Mouse (Mus musculus): ENCODE data around the gene Lamp3. TPM values are rescaled to one million over a fixed set of nuclear protein-coding genes. Genes with fewer than 3 reads are reported as not detected.
A peak's percentile ranks its signal among the peaks of the same experiment; 100 is the strongest.
"Not testable (repeated sequence)": the region's sequence is repeated elsewhere in the genome, so short reads cannot be mapped to it uniquely, and the experiment has no call there.

Lamp3 gene
- total RNA-seq (2014; fragmentation: Nextera tagmentation) (not detected in 2 replicates), total RNA-seq (2017) (0.06 and 0.16 TPM in 2 replicates), polyA plus RNA-seq (2012) (not detected in 2 replicates)

DNA sequence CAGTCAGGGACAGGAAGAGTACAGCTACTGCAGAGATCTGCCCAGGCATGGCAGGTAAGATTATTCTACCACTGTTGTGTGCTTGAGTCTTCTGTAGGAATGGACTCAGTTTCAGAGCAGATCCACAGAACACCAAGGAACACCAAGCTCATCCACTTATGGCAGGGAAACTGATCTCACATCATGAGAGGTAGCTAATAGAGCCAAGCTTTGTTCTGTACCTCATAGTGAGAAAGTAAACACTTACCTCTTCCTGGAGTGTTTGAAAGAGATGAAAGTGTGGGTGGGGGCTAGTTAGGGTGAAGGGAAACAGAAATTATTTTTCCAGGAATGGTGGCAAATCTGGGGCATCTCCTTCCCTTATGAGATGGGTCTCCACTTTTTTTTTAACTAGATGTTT is at the start of gene Lamp3:
Gene Lamp3, minus strand, starts transcription at position 160 of the 400 bp plus-strand sequence.
- TF ChIP-seq POLR2AphosphoS5 (IDR thresholded peaks at IDR 0.05; ENCODE audit: insufficient replicate concordance, low read depth, low read length) (no peak), GATA2 (IDR thresholded peaks at IDR 0.05; ENCODE audit: borderline replicate concordance, low read depth, low read length) (no peak), CTCF (IDR thresholded peaks at IDR 0.05; ENCODE audit: low read depth, low read length) (no peak), TAL1 (conservative IDR thresholded peaks at IDR 0.05; ENCODE audit: low read depth, low read length) (no peak), GATA1 (IDR thresholded peaks at IDR 0.05; ENCODE audit: borderline replicate concordance, low read length) (no peak)
- no peaks in the 10 kb centered on the region for H3K36me3 ChIP-seq (replicated peaks)
- H3K9me3 ChIP-seq (replicated peaks): no peaks in the 10 kb centered on the region
- H3K4me3 ChIP-seq (ENCODE audit: low read depth, low read length): no peak within 1 kb of the TSS
- DNase-seq (ENCODE audit: low spot score) (no peak), ATAC-seq (ENCODE audit: extremely low read depth, insufficient number of reproducible peaks, low FRiP score, poor library complexity, severe bottlenecking) (no peak)
- no peaks in the 10 kb centered on the region for H3K4me1 ChIP-seq (ENCODE audit: insufficient read depth, low read depth, low read length)
- no peaks in the 10 kb centered on the region for H3K27me3 ChIP-seq (ENCODE audit: insufficient read depth, low read length)

GRCm38 (mm10) chr16:19732896-19733295 is 26.7 kb upstream of the Lamp3 start:
- TF ChIP-seq GATA1 (IDR thresholded peaks at IDR 0.05; ENCODE audit: borderline replicate concordance, low read length) (no peak), TAL1 (conservative IDR thresholded peaks at IDR 0.05; ENCODE audit: low read depth, low read length) (no peak), POLR2AphosphoS5 (IDR thresholded peaks at IDR 0.05; ENCODE audit: insufficient replicate concordance, low read depth, low read length) (no peak), CTCF (IDR thresholded peaks at IDR 0.05; ENCODE audit: low read depth, low read length) (no peak)
- Histone ChIP-seq H3K9me3 (replicated peaks) (no peaks in the 10 kb centered on the region), H3K4me1 (ENCODE audit: insufficient read depth, low read depth, low read length) (no peaks in the 10 kb centered on the region), H3K36me3 (replicated peaks) (no peaks in the 10 kb centered on the region), H3K27me3 (ENCODE audit: insufficient read depth, low read length) (no peaks in the 10 kb centered on the region), H3K4me3 (ENCODE audit: low read depth, low read length) (no peak overlapping the region)
- DNase-seq (ENCODE audit: low spot score): peak; percentile 5
- ATAC-seq (ENCODE audit: extremely low read depth, insufficient number of reproducible peaks, low FRiP score, poor library complexity, severe bottlenecking): no peak

DNA sequence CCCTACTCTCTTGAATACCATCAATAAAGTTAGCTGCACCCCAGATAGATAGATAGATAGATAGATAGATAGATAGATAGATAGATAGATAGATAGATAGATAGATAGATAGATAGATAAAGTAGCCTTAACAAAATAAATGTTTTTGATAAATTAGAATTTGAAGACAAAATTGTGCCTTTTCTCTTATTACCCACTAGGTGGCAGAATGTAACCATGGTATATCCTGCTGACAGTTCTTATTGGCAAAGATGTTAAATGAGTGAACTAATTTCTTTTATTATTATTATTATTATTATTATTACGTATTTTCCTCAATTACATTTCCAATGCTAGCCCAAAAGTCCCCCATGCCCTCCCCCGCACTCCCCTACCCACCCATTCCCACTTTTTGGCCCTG is 18.0 kb upstream of the Lamp3 start:
- not testable (repeated sequence) for H3K9me3 ChIP-seq (replicated peaks); H3K27me3 ChIP-seq (ENCODE audit: insufficient read depth, low read length); DNase-seq (ENCODE audit: low spot score); H3K36me3 ChIP-seq (replicated peaks); ATAC-seq (ENCODE audit: extremely low read depth, insufficient number of reproducible peaks, low FRiP score, poor library complexity, severe bottlenecking); H3K4me3 ChIP-seq (ENCODE audit: low read depth, low read length); H3K4me1 ChIP-seq (ENCODE audit: insufficient read depth, low read depth, low read length)

DNA sequence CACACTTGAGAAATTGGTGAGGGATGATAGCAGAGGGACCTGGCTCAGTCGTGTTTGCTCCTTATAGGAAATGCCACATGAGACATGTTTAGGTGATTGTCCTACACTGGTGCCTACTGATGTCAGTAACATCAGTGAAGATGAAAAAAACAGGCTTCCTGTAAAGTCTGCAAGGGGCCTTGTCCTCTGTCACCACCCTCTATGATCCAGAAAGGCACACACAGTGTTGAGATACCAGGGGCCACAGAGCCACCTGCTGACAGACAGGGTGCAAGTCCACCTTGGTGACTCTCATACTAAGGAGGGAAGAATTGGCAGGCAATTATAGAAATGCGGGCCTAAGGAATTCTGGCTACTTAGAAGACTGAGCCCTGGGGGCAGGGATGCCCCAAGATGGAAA is 14.8 kb upstream of the Lamp3 start:
- no peak for ATAC-seq (ENCODE audit: extremely low read depth, insufficient number of reproducible peaks, low FRiP score, poor library complexity, severe bottlenecking)
- Histone ChIP-seq H3K9me3 (replicated peaks) (no peaks in the 10 kb centered on the region), H3K27me3 (ENCODE audit: insufficient read depth, low read length) (peaks cover 3% of the 10 kb centered on the region; the same call in 1 of the 2 replicates), H3K4me3 (ENCODE audit: low read depth, low read length) (no peak overlapping the region), H3K36me3 (replicated peaks) (no peaks in the 10 kb centered on the region), H3K4me1 (ENCODE audit: insufficient read depth, low read depth, low read length) (no peaks in the 10 kb centered on the region; the same call in 1 of the 2 replicates)
- TF ChIP-seq POLR2AphosphoS5 (IDR thresholded peaks at IDR 0.05; ENCODE audit: insufficient replicate concordance, low read depth, low read length) (no peak), GATA2 (IDR thresholded peaks at IDR 0.05; ENCODE audit: borderline replicate concordance, low read depth, low read length) (no peak), CTCF (IDR thresholded peaks at IDR 0.05; ENCODE audit: low read depth, low read length) (no peak), GATA1 (IDR thresholded peaks at IDR 0.05; ENCODE audit: borderline replicate concordance, low read length) (no peak), TAL1 (conservative IDR thresholded peaks at IDR 0.05; ENCODE audit: low read depth, low read length) (no peak)
- DNase-seq (ENCODE audit: low spot score): no peak

DNA sequence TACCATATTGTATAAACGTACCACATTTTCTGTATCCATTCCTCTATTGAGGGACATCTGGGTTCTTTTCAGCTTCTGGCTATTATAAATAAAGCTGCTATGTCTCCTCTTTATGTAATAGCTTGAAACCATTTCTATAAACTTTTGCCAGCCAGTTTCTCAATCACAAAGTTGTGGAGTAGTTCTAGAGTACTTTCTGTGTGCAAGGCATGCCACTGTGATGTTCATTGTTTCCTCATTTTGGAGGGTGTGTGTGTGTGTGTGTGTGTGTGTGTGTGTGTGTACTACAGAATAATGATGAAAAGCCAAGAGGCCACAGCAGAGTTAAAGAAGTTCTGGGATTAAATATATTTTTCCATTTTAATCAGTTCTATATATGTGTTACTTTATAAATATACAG is 1.2 kb upstream of the Lamp3 start:
- TF ChIP-seq GATA2 (IDR thresholded peaks at IDR 0.05; ENCODE audit: borderline replicate concordance, low read depth, low read length): no peak
- no peak for TF ChIP-seq TAL1 (conservative IDR thresholded peaks at IDR 0.05; ENCODE audit: low read depth, low read length)
- TF ChIP-seq GATA1 (IDR thresholded peaks at IDR 0.05; ENCODE audit: borderline replicate concordance, low read length): no peak
- TF ChIP-seq POLR2AphosphoS5 (IDR thresholded peaks at IDR 0.05; ENCODE audit: insufficient replicate concordance, low read depth, low read length): no peak
- TF ChIP-seq CTCF (IDR thresholded peaks at IDR 0.05; ENCODE audit: low read depth, low read length): no peak
- H3K9me3 ChIP-seq (replicated peaks): no peaks in the 10 kb centered on the region
- H3K36me3 ChIP-seq (replicated peaks): no peaks in the 10 kb centered on the region
- H3K27me3 ChIP-seq (ENCODE audit: insufficient read depth, low read length): no peaks in the 10 kb centered on the region
- no peaks in the 10 kb centered on the region for H3K4me1 ChIP-seq (ENCODE audit: insufficient read depth, low read depth, low read length)
- no peak for ATAC-seq (ENCODE audit: extremely low read depth, insufficient number of reproducible peaks, low FRiP score, poor library complexity, severe bottlenecking)
- no peak overlapping the region for H3K4me3 ChIP-seq (ENCODE audit: low read depth, low read length)
- DNase-seq (ENCODE audit: low spot score): no peak

DNA sequence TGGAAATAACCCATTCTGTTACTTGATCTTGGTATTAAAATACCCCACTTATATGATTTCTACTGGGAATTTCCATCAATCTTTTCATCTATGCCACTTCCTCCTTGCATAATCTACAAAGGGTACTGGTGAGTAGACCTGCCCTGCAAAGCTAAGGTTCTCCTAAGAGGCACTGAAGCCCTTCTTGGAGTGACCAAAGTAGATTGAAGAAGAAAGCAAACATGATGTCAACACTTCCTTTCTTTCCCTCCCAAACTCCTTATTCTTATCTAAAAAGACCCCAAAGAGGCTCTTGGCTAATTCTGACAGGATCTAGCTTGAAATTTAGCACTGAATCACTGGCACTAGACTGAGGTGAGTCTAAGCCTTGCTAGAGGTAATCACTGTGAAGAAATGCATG is 7.0 kb downstream of the Lamp3 start:
- H3K4me1 ChIP-seq (ENCODE audit: insufficient read depth, low read depth, low read length): no peaks in the 10 kb centered on the region
- TF ChIP-seq GATA1 (IDR thresholded peaks at IDR 0.05; ENCODE audit: borderline replicate concordance, low read length) (no peak), POLR2AphosphoS5 (IDR thresholded peaks at IDR 0.05; ENCODE audit: insufficient replicate concordance, low read depth, low read length) (no peak), CTCF (IDR thresholded peaks at IDR 0.05; ENCODE audit: low read depth, low read length) (no peak), GATA2 (IDR thresholded peaks at IDR 0.05; ENCODE audit: borderline replicate concordance, low read depth, low read length) (no peak), TAL1 (conservative IDR thresholded peaks at IDR 0.05; ENCODE audit: low read depth, low read length) (no peak)
- no peak for ATAC-seq (ENCODE audit: extremely low read depth, insufficient number of reproducible peaks, low FRiP score, poor library complexity, severe bottlenecking)
- no peaks in the 10 kb centered on the region for H3K36me3 ChIP-seq (replicated peaks)
- no peak for DNase-seq (ENCODE audit: low spot score)
- peaks cover 3% of the 10 kb centered on the region for H3K27me3 ChIP-seq (ENCODE audit: insufficient read depth, low read length)
- H3K4me3 ChIP-seq (ENCODE audit: low read depth, low read length): no peak overlapping the region
- H3K9me3 ChIP-seq (replicated peaks): no peaks in the 10 kb centered on the region
